Mouse (Mus musculus) ovary, adult 18-20 months (tissue): ENCODE data around the gene Tmsb15b1.
"Not testable (repeated sequence)": the region's sequence is repeated elsewhere in the genome, so short reads cannot be mapped to it uniquely, and the experiment has no call there.

Experiments
- DNase-seq: peaks from one replicate; pipeline ENCODE4 v3.0.0; 2022; ENCODE audit warnings: low spot score, mixed read lengths

The Tmsb15b1 gene

DNA sequence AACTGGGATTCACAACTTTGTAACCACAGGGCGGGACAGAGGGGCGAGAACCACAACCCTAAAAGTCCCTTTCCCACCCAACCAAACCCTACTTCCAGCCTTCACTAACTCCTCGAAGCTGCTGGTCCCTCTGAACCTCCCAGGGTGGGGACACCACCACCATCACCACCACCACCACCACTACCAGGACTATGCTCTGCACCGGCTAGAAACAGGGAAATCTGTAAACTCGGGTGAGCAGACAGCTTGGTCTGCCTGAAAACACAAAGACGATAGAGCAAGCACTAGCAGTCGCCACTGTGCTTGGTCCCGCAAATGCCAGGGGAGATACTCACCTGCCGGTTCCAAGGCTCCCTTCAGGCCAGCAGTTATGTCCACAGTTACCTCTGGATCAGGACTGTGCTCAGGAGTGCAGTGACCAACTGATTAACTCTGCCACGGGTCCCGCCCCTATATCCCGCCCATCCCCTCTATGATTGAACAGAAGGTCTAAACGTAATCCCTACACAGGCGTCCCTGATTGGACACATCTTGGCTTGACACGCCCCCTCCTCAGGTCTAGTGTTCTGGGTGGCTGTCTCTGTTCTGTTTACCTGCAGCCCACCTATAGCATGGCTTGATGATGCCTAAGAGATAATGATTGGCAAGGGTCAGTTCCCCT lies at the start of gene Tmsb15b1, which contains the start of gene Tmsb15l:
Tmsb15b1 (minus strand) TSS at position 451 of the 661 bp plus-strand sequence.
Tmsb15l (minus strand) TSS at position 446 of the 661 bp plus-strand sequence.
- DNase-seq, result peak; percentile 24

GRCm38 (mm10) chrX:137019310-137019709 lies 42.6 kb upstream of the Tmsb15b1 start:
- DNase-seq, result no peak

DNA sequence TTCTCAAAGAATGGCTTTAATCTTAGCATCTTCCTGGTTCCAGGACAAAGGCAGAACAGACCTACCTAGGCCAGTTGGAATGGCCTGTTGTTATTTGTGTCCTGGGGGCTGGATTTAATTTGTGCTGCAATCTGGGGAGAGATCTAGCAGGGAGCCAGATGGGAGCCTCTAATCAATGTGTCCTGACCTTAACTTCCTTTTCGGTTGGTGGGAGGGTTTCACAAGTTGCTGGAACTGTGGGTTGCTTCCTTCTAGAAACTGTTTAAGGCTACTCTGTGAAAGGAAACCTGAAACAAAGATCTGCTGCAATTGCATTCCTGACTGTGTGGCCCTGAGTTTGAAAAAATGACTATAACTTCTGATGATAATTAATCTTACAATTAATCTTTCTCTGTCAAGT lies 41.0 kb upstream of the Tmsb15b1 start:
- no peak for DNase-seq

DNA sequence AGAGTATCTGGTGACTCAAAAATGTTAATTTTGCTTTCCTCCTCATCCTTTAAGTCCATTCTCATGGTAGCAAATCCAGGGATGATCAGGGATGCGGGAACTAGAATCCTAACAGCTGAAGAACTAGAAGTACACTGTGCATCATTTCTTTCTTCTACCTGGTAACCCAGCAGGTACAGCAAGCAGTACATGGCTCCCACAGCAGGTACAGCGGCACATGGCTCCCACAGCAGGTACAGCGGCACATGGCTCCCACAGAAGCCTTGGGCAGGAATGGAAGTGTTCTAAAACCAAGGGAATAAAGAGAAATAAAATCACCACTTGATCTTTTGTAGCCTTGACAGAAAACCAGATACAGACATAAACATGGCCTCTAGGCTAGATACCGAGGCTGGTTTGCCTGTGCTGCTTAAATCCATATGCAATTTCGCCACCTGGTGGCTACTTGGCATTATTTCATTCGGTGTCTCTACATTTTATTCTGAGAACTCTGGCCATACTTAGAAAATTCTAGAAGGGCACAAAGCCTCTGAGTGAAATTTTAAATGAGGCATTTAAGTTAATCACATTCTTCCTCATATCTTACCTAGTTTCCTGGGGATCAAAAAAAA lies 38.5 kb upstream of the Tmsb15b1 start:
- DNase-seq, result no peak

- no peak for DNase-seq
Observed at GRCm38 (mm10) chrX:136996256-136996655, 19.6 kb upstream of the Tmsb15b1 start.

DNA sequence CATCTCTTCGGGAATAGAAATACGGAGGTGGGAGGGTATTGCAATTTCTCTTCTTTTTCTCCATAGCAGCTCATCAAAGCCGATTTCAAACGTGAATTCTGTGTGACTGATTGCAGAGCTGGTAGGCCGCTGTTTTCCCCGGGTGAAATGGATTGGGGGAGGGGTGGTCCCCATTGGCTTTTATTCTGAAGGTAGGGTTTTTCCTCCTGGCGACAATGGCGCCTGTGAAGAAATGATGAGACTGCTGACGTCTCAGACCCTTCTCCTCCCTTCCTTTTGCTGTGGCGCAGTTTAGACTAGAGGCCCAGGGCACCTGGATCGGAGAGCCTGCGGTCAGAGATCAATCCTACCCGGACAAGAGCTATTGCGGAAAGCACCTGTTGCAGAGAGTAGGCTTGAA lies 17.0 kb upstream of the Tmsb15b1 start:
- no peak for DNase-seq

GRCm38 (mm10) chrX:136992978-136993547 lies 16.4 kb upstream of the Tmsb15b1 start, which contains the start of gene Zcchc18:
TSS of gene Zcchc18 (plus strand) at chrX:136993155.
- DNase-seq, result peak; percentile 21

DNA sequence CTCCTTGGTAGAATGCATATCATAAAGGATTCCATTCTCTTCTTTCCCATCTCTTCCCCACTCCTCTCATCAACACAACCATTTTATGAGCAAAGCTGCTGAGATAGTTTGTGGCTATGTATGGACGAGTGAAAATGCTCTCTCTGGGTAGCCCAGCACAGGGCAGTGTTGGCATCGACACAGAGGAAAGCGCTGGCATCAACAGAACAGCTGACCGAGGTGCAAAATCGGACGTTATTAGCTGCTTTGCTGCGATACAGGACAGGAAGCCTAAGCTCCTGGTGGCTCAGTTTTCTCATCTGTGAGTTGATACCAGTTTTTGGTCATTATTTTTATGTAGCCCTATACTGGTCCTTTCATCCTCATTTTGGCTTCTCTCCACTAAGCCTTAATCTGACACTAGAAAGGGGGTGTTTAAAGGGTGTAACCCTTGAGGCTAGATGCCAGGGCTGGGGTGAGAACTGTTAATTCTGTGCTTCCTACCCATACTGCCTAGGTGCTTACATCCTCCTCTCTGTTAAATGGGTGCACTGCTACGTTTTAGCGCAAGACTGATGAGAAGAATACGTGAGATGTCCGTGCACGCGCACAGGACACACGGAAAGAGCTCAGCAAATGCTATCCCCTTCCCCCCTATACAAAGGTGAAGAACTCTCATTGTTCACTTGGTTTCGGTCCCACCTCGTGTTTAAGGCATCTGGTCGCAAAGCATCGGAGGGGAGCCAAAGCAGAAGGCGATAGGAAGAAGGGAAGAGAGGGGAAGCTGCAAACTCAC lies 15.7 kb upstream of the Tmsb15b1 start:
- no peak for DNase-seq

DNA sequence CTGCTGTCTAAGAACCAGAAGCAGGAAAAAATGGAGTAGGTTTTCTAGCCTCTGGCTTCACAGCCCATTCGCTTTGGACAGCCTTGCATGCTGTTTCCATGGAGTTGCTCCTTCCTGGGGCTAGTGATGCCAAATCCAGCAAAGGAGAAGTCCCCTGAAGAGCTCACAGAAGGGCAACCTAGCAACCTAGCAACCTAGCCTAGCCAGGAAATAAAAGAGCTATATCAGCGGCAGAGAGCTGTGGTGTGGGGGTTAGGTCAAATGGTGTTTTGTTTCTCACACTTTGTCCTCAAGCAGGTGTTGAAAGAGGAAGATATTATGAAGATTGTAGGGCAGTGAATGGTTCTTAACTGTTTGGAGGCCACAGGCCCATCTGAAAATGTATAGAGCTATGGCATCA lies 14.6 kb upstream of the Tmsb15b1 start:
- no peak for DNase-seq

- DNase-seq, result no peak
Observed at GRCm38 (mm10) chrX:136986039-136986438, 9.4 kb upstream of the Tmsb15b1 start.

GRCm38 (mm10) chrX:136978616-136979015 lies 1.9 kb upstream of the Tmsb15b1 start:
- DNase-seq, result no peak

- DNase-seq, result not testable (repeated sequence)
Observed at GRCm38 (mm10) chrX:136975397-136975796, 1.3 kb downstream of the Tmsb15b1 start, which contains the start of gene Tmsb15b2. TSS of gene Tmsb15b2 (minus strand) at chrX:136975497.

DNA sequence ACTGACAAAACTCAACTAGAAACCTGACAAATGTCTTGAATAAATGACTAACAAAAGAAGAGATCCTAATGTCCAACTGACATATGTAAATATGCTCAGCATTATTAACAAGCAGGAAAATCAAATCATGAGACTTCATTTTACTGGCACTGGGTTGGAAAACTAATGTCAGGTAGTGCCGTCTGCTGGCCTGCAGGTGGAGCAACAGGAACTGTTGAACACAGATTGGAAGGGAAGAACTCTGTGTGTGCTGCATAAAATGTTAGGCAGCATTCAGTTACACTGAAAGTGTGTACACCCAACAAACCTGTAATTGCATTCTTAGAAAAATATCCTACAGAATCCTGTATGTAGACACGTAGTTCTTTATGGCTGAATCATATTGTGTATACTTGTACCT lies 17.0 kb downstream of the Tmsb15b1 start:
- DNase-seq, result no peak

GRCm38 (mm10) chrX:136958300-136958699 lies 18.4 kb downstream of the Tmsb15b1 start:
- DNase-seq, result not testable (repeated sequence)

- DNase-seq, result peak; percentile 65
Observed at GRCm38 (mm10) chrX:136957583-136958279, 18.9 kb downstream of the Tmsb15b1 start.

GRCm38 (mm10) chrX:136937985-136938384 lies 38.7 kb downstream of the Tmsb15b1 start:
- no peak for DNase-seq

- DNase-seq, result no peak
Observed at GRCm38 (mm10) chrX:136927031-136927430, 49.6 kb downstream of the Tmsb15b1 start, which contains the start of gene H2bfm. TSS of gene H2bfm (plus strand) at chrX:136927325.

GRCm38 (mm10) chrX:136925863-136926262 lies 50.8 kb downstream of the Tmsb15b1 start:
- DNase-seq, result no peak
